Mouse (Mus musculus) megakaryocyte, embryonic 14.5 days (primary cell): ENCODE measurements around the gene 1700025G04Rik.

ENCODE experiments used
- FLI1 ChIP-seq: IDR thresholded peaks from 2 replicates; pipeline ENCODE4 v1.6.1; 2012; ENCODE audit warnings: low read length, inconsistent platforms, mixed read lengths
- GATA1 ChIP-seq: IDR thresholded peaks from 3 replicates; pipeline ENCODE4 v1.6.1; 2012; ENCODE audit warnings: mixed read lengths, low read length, inconsistent platforms, borderline replicate concordance

DNA sequence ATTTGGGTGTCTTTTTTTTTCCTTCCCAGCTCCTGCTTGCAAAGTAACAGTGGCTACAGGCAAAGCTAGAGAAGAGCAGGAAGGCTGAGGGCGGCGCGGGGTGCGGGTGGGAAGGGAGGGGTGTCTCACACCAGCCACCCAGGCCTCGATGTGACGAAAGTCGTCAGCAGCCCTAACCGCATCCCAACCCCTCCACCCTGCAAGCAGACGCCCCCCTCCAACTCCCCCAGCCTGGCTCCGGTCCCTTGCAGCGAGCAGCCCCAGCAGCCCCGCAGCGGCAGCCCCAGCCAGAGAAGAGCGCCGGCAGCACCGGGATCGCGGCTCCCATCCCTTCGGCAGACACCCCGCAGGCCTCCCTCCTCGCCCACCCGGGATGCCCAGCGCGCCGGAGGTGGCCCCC, 399 bp downstream of the 1700025G04Rik start:
- TF ChIP-seq FLI1 (no peak), GATA1 (no peak)
